Mouse (Mus musculus) embryonic facial prominence, embryonic 14.5 days (tissue): ENCODE measurements around the gene Boc. TPM values are rescaled to one million over a fixed set of nuclear protein-coding genes. Genes with fewer than 3 reads are reported as not detected.
"Not testable (repeated sequence)": the region's sequence is repeated elsewhere in the genome, so short reads cannot be mapped to it uniquely, and the experiment has no call there.

Experiments used
- ATAC-seq: fragments of 200-750 bp; cut with Nextera tagmentation; 2 replicates; pipeline ENCODE4 v1.8.0; 2017; ENCODE audit warnings: low read depth, moderate number of reproducible peaks, moderate TSS enrichment
- DNase-seq: peaks from one replicate; pipeline ENCODE4 v3.0.0-alpha.2; 2015; ENCODE audit warnings: low spot score
- H3K27ac ChIP-seq: fragments of 300-500 bp; sonication (generic); replicated peaks from 2 replicates; pipeline ENCODE4 v1.5.1; 2014; ENCODE audit warnings: low read depth, mild to moderate bottlenecking, low read length, moderate library complexity
- H3K27me3 ChIP-seq: fragments of 300-500 bp; sonication (generic); replicated peaks from 2 replicates; pipeline ENCODE4 v1.6.1; 2014; ENCODE audit warnings: low read length; ENCODE audit not compliant: control insufficient read depth, insufficient read depth
- H3K36me3 ChIP-seq: fragments of 300-500 bp; sonication (generic); 2 replicates; pipeline ENCODE4 v1.6.1; 2014; ENCODE audit warnings: low read length, mixed read lengths; ENCODE audit not compliant: control insufficient read depth, insufficient read depth
- H3K4me1 ChIP-seq: fragments of 300-500 bp; sonication (generic); 2 replicates; pipeline ENCODE4 v1.6.1; 2014; ENCODE audit warnings: antibody characterized with exemption, low read length; ENCODE audit not compliant: control insufficient read depth, insufficient read depth
- H3K4me2 ChIP-seq: fragments of 300-500 bp; sonication (generic); 2 replicates; pipeline ENCODE4 v1.6.1; 2014; ENCODE audit warnings: low read depth, mild to moderate bottlenecking, low read length, moderate library complexity, mixed read lengths
- H3K4me3 ChIP-seq: fragments of 300-500 bp; sonication (generic); 2 replicates; pipeline ENCODE4 v1.5.1; 2014; ENCODE audit warnings: low read depth, mild to moderate bottlenecking, low read length
- H3K9ac ChIP-seq: fragments of 300-500 bp; sonication (generic); 2 replicates; pipeline ENCODE4 v1.6.1; 2014; ENCODE audit warnings: low read depth, mild to moderate bottlenecking, low read length, moderate library complexity, mixed read lengths
- H3K9me3 ChIP-seq: fragments of 300-500 bp; sonication (generic); 2 replicates; pipeline ENCODE4 v1.6.1; 2016; ENCODE audit warnings: low read length; ENCODE audit not compliant: control insufficient read depth
- WGBS: fragments of 180-500 bp; shearing (Covaris S2); extraction: QIAGEN DNeasy Blood & Tissue Kit; methylation state at CpG from one replicate; pipeline ENCODE4 v1.1.7; 2014; 5-methylcytosine and 5-hydroxymethylcytosine counted together
- microRNA-seq: library from miRNA; unstranded; fragments of <30 nt; microRNA quantifications from one replicate; pipeline ENCODE4, GENCODE M21; 2016; ENCODE audit warnings: borderline number of aligned reads
- polyA plus RNA-seq: library from polyadenylated mRNA; unstranded; fragments of >200 nt; fragmentation: Nextera tagmentation; extraction: Ambion mirVana; gene quantifications from 2 replicates; pipeline ENCODE4 v1.2.1, GENCODE M21; 2014

Boc gene
- polyA plus RNA-seq, 1 experiment from 2014 or later, result 34.8 TPM

DNA sequence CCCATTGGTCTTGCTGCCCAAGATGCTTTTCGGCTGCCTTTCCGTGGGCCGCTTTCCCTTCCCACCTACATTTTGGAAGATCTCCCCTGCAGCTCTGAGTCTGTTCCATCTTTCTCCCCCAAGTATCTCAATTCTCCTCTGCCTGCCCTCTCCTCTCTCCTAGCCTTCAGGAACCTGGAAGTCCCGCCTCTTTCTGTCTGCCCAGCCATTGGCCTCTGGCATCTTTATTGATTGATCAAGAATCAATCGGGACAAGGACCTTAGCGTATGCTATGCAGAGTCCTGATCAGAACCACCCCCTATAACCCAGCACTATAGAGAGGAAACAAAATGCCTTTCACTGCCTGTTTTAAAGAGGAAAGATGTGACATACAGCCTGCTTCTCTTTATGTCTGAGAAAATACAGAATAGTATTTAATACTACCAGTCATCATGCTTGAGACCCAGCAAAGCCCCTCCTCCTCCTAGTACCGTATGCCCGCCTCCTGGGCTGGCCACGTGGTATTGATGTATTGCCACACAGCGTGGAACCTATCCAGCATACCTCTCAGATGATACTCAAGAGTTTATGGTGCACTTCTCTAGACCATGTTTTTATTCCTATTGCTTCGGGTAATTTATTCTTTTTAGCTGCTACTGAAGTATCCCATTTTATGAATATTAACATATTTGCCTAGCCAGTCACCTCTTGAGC lies 82.9 kb downstream of the Boc start:
- Histone ChIP-seq H3K9ac (no peak overlapping the region), H3K4me1 (no peaks in the 10 kb centered on the region), H3K27ac (no peak overlapping the region), H3K36me3 (no peaks in the 10 kb centered on the region), H3K4me2 (no peak overlapping the region), H3K4me3 (no peak overlapping the region), H3K9me3 (no peaks in the 10 kb centered on the region), H3K27me3 (no peaks in the 10 kb centered on the region)
- ATAC-seq, result no peak
- DNase-seq, result no peak
- WGBS, result 85% methylated on average over 11 of the region's 11 CpGs

DNA sequence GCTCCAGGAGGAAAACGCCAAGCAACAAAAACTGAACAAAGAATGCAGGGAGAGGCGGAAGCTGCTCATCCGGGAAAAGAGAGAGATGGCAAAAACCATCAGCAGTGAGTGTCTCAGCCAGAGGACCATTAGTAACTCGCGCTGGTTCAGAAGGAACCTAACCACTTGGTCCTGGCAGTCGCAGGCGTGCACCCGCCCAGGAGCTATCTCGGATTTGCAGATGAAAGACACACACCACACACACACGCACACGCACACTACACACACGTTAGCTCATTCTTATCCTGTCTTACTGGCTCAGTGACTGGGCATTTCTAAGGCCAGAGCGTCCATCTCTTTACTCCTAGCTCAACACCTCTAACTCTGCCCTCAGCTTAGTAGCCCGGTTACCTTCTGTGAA lies 83.4 kb downstream of the Boc start:
- WGBS, result 83% methylated on average over 14 of the region's 14 CpGs
- ATAC-seq (no peak), DNase-seq (no peak)
- no peaks in the 10 kb centered on the region for H3K9me3 ChIP-seq
- H3K9ac ChIP-seq, result no peak overlapping the region
- no peak overlapping the region for H3K4me3 ChIP-seq
- H3K4me1 ChIP-seq, result no peaks in the 10 kb centered on the region
- no peak overlapping the region for H3K27ac ChIP-seq
- H3K27me3 ChIP-seq, result no peaks in the 10 kb centered on the region
- H3K4me2 ChIP-seq, result no peak overlapping the region
- H3K36me3 ChIP-seq, result no peaks in the 10 kb centered on the region

DNA sequence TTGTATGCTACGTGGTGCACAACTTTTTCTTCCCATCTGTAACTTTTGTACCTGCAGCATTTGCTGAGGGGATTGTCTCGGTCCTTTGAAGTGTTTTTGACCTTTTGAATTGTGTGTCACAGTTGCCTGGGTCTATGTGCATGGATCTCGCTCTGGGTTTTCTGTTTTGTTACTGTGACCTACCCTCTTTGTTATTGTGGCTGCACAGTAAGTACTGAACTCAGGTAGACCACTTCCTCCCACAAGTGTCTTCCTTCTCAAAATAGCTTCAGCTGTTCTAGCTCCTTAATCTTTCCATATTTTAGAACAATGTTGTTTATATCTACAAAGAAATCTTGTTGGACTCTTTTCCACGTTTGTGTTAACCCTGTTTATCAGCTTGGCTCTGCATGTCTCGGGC lies 97.8 kb downstream of the Boc start:
- Histone ChIP-seq H3K27me3 (no peaks in the 10 kb centered on the region), H3K4me3 (no peak overlapping the region), H3K4me1 (no peaks in the 10 kb centered on the region), H3K9me3 (no peaks in the 10 kb centered on the region), H3K36me3 (no peaks in the 10 kb centered on the region), H3K27ac (no peak overlapping the region), H3K9ac (no peak overlapping the region), H3K4me2 (no peak overlapping the region)
- no peak for ATAC-seq
- 78% methylated on average over 5 of the region's 5 CpGs for WGBS
- no peak for DNase-seq

- WGBS, result 89% methylated on average over 2 of the region's 2 CpGs
- DNase-seq (no peak), ATAC-seq (no peak)
- Histone ChIP-seq H3K9ac (no peak overlapping the region), H3K4me3 (no peak overlapping the region), H3K4me2 (no peak overlapping the region), H3K4me1 (no peaks in the 10 kb centered on the region), H3K9me3 (no peaks in the 10 kb centered on the region), H3K27ac (no peak overlapping the region), H3K27me3 (no peaks in the 10 kb centered on the region), H3K36me3 (no peaks in the 10 kb centered on the region)
Measured at GRCm38 (mm10) chr16:44458826-44459225, 99.9 kb downstream of the Boc start.

DNA sequence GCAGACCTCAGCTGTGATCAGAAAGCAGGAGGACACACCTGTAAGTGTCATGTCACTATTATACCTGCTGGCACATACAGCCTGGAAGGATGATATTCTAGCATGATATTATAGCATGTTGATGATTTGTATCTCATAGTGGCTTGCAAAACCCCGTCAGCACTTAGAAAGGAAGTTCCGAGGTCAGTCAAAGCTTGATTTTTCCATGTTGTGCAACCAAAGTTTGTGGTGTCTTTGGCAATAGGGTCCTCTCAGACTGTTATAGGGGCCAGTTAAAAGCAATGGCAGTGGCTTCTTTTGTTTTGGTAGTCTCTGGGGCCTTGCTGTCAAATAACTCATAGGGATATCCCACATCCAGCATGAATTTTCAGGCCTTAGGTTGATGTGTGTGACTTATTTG lies 100.8 kb downstream of the Boc start:
- no peak for DNase-seq
- no peaks in the 10 kb centered on the region for H3K36me3 ChIP-seq
- no peak for ATAC-seq
- H3K4me1 ChIP-seq, result no peaks in the 10 kb centered on the region
- no peak overlapping the region for H3K4me3 ChIP-seq
- H3K27me3 ChIP-seq, result no peaks in the 10 kb centered on the region
- WGBS, result 90% methylated on average over 2 of the region's 2 CpGs
- no peak overlapping the region for H3K9ac ChIP-seq
- no peak overlapping the region for H3K4me2 ChIP-seq
- H3K9me3 ChIP-seq, result no peaks in the 10 kb centered on the region
- H3K27ac ChIP-seq, result no peak overlapping the region

- H3K27me3 ChIP-seq, H3K4me2 ChIP-seq, H3K9me3 ChIP-seq, DNase-seq, H3K36me3 ChIP-seq, ATAC-seq, H3K4me1 ChIP-seq, H3K27ac ChIP-seq, H3K9ac ChIP-seq, H3K4me3 ChIP-seq: not testable (repeated sequence)
- 95% methylated on average over 15 of the region's 15 CpGs for WGBS
Measured at GRCm38 (mm10) chr16:44441913-44442312, 116.8 kb downstream of the Boc start.

DNA sequence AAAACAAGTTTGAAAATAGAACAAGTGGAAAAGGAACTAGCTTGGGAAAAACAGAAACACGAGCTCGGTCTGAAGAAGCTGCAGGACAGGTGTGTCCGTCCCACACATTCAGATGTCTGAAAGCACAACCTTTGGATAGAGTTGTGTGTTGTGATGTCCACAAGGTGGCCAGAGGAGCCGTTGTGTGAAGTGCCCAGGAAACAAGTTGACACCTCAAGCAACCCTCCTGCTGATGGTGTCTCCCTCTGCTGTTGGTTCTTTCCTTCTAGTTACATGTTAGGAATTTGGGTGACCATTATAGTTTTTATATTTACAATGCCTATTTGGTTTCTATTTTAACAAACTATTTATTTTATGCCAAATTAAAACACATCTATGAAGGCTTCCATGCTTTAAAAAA lies 123.2 kb downstream of the Boc start:
- peak; percentile 5 for DNase-seq
- no peak overlapping the region for H3K9ac ChIP-seq
- no peak for ATAC-seq

More for the DNA sequence above, 123.2 kb downstream of the Boc start:
- Histone ChIP-seq H3K27me3 (no peaks in the 10 kb centered on the region), H3K4me2 (no peak overlapping the region), H3K4me3 (no peak overlapping the region), H3K27ac (no peak overlapping the region), H3K9me3 (no peaks in the 10 kb centered on the region), H3K4me1 (no peaks in the 10 kb centered on the region), H3K36me3 (no peaks in the 10 kb centered on the region)
- WGBS, result 66% methylated on average over 4 of the region's 4 CpGs

Small RNA genes within 50 kb of the gene (microRNA-seq; reads per million reads assigned to microRNA genes)
- gene Mir3081, result 4.1 reads per million, percentile 19 among the genes with 10 or more reads in this experiment

Other genes starting within 250 kb of the Boc start
- gene Sidt1, start 225.7 kb downstream of the Boc start, polyA plus RNA-seq, result 2.0 and 2.1 TPM in 2 replicates
- gene Spice1, start 211.8 kb downstream of the Boc start, polyA plus RNA-seq, result 28.8 and 29.2 TPM in 2 replicates
- gene Cfap44, start 164.1 kb downstream of the Boc start, polyA plus RNA-seq, result 1.8 and 2.4 TPM in 2 replicates
- 7.9 and 8.8 TPM in 2 replicates for gene Nepro, start 165.4 kb upstream of the Boc start, polyA plus RNA-seq
- 27.8 and 30.3 TPM in 2 replicates for gene Gtpbp8, start 187.5 kb upstream of the Boc start, polyA plus RNA-seq
- 1.5 and 2.1 TPM in 2 replicates for gene Cd200r1, start 206.8 kb upstream of the Boc start, polyA plus RNA-seq